Mouse (Mus musculus): Measurements from ENCODE around the gene Trpm3. TPM values are rescaled to one million over a fixed set of nuclear protein-coding genes. Genes with fewer than 3 reads are reported as not detected.
A peak's percentile ranks its signal among the peaks of the same experiment; 100 is the strongest.

The Trpm3 gene
- total RNA-seq, 1 experiment from 2014 or later = 1.1 TPM

GRCm38 (mm10) chr19:22928366-22928765, 789.5 kb downstream of the Trpm3 start:
- no peak for DNase-seq

GRCm38 (mm10) chr19:22929768-22930167, 790.9 kb downstream of the Trpm3 start:
- DNase-seq = no peak

GRCm38 (mm10) chr19:22930368-22930834, 791.6 kb downstream of the Trpm3 start:
- DNase-seq = peak; percentile 78

- DNase-seq = no peak
Measured at GRCm38 (mm10) chr19:22931006-22931405, 792.2 kb downstream of the Trpm3 start.

GRCm38 (mm10) chr19:22935067-22935466, 796.2 kb downstream of the Trpm3 start:
- no peak for DNase-seq

DNA sequence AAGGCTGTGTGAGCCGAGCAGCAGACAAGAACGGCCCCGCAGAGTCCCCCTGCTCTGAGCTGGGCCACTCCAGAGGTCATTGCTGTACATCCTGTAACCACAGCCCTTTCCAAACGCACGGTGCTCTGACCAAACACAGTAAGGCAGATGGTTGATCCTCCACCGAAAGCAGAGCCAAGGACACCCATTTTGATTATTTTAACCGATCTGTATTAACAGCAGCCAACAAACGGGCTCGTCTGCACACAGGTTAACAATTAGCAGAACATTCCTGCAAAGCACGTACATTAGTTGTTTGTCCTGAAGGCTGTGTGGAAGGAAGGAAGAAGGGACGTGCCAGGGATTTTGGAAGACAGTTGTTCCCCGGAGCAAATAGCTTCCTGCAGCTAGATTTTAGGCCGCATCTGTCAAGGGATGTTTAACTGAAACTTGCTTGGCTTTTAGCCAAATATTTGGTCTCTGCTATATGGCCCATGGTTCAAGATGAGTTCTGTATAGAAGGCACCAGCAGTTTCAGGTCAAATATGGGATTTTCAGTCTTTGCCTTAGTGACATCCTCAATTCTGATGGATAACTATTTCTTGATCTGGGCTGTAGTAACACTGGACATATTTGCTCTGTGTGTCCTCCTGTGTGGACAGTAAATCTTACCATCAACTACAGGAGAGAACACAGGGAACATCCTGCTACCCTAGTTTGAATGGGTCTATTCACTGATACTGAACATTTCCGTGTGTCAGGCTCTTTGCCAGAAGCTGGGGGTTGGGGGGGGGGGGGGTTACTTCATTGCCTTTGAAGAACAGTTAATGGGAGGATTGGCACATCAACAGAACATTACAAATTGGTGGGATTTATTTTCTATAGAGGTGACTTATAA, 800.2 kb downstream of the Trpm3 start:
- DNase-seq = peak; percentile 17

GRCm38 (mm10) chr19:22939836-22940235, 801.0 kb downstream of the Trpm3 start:
- no peak for DNase-seq

GRCm38 (mm10) chr19:22940487-22940886, 801.6 kb downstream of the Trpm3 start:
- DNase-seq = peak; percentile 85

GRCm38 (mm10) chr19:22940956-22941355, 802.1 kb downstream of the Trpm3 start:
- DNase-seq = no peak

DNA sequence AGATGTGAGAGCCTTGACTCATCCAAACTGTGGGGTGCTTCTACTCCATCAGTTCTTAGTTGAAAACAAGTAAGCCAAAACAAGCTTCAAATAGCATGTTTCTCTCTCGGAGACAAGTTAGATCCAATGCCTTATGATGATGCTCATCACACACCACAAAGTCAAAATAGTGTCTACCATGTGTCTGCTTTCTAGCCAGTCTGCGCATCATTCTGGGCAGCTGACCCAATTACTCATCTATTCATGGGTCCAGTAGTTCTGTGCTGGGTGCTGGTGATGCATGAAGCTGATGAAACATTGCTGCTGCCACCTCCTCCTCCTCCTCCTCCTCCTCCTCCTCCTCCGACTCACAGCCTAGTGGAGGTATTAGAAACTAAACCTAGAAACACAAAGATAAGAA, 813.6 kb downstream of the Trpm3 start:
- no peak for DNase-seq

GRCm38 (mm10) chr19:22953191-22953590, 814.3 kb downstream of the Trpm3 start:
- DNase-seq = no peak

GRCm38 (mm10) chr19:22958414-22958813, 819.6 kb downstream of the Trpm3 start:
- no peak for DNase-seq

- DNase-seq = no peak
Measured at GRCm38 (mm10) chr19:22960450-22961265, 821.8 kb downstream of the Trpm3 start.

GRCm38 (mm10) chr19:22962001-22962708, 823.3 kb downstream of the Trpm3 start:
- DNase-seq = no peak

DNA sequence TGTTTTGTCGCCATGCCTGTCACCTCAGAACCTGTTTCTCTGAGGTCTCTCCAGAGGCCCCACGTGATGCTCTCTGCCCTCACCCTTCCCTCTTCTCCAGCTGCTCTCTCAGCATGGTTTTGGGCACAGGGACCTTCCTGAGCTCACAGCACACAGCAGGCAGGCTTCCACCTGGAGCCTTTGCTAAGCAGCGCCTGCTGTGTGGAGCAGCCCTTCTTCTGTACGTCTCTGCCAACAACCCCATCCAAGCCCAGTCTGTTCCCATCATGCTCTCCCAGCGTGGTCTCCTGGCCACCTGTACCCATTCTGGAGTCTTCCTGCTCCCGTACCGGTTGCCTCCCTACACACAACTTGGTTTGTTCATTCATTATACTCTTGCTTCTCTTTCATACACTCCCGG, 823.9 kb downstream of the Trpm3 start:
- DNase-seq = no peak

DNA sequence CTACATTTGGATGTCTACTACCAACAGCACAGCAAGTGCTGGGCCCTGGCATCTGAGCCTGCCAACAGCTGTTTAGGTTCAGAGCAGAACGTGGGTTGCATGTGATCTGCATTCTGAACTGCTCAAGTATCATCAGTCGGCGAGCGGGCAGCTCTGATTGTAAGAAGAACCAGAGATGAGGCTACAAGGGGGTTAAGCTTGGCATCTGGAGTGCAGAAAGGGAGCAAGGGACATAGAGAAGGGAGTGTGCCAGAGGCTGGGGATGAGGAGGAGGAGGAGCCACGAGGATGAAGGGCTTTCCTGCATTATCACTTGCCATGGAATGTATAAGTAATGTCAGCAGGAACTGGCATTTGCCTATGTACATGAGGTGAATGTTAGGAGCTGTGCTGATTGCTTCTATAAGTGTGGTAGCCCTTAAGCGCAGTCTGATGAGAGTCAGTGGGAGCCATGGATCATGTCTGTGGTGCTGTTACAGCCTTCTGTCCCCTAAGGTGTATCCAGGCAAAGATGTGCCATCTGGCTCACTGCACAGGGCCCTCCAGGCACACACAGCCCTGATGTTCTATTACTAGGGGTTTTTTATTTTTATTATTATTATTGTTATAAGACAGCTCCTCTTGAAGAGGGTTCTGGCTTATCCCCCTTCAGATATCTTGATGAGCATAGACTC, 825.0 kb downstream of the Trpm3 start:
- no peak for DNase-seq

DNA sequence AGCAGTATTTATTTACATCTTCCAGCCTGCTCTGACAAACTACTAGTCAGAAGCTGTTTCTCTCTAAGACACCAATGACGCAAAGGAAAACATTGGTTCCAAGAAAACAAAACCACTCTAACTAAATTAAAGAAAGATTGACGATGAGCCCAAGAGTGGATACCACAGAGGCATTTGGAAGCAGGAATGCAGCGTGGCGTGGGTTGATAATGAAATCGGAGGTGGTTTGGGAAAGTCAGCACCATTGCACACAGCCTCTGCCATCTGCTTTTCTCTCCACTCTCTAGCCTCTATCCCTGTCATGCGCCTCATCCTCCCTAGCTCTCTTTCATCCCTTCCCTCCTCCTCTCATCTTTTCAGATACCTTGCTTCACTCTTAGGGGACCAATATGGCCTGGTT, 826.6 kb downstream of the Trpm3 start:
- no peak for DNase-seq

DNA sequence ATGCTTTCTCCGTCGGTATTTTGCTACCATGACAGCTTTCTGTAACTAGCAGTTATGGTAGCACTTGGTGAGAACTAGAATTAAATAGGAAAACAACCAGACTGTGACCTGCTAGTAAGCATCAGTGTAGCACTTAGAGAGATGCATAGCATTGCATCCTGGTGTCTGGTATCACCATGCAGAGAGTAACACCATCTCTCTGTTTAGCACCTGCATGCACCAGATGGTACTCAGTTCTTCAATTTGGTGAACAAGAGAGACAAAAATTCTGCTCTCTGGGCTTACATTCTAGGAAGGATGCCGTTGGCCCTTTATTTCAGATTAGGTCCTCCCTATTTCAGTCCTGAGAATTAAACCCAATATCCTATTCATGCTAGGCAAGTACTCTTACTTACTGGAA, 834.4 kb downstream of the Trpm3 start:
- DNase-seq = no peak

GRCm38 (mm10) chr19:22973727-22974126, 834.9 kb downstream of the Trpm3 start:
- DNase-seq = no peak

GRCm38 (mm10) chr19:22975801-22976200, 837.0 kb downstream of the Trpm3 start:
- no peak for DNase-seq

DNA sequence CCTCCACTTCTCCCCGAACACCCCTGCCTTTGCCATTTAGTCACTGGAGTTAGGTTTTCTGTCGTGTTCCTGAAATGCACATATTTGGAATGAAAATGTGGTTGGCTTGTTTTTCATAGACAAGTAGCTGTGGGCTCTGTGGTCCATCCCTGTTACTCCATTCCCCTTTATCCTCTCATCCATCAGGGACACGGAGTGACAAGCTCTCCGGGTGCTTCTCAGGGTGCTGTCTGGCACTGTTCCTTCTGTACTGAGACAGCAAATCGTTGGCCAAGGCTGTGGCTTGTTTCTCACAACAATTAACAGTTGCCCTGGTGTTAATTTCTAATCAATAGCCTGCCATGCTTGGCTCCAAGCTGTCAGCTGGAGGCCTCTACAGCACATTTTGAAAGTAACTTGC, 838.7 kb downstream of the Trpm3 start:
- DNase-seq = no peak

- DNase-seq = no peak
Measured at GRCm38 (mm10) chr19:22978763-22979162, 839.9 kb downstream of the Trpm3 start.

All from adrenal gland, postnatal 14 days (tissue).